In genomic region chr16:18407912-18408311, GRCm38 (mm10) we compare ENCODE assay signal across 12 mouse cellular contexts. TPM values are rescaled to one million over a fixed set of nuclear protein-coding genes. Genes with fewer than 3 reads are reported as not detected.
DNase-seq lines count a peak whose midpoint lies in the region; ATAC-seq and TF ChIP-seq lines count a peak whose summit lies in the region.
"Had no signal": no experiment of that assay in that cellular context is flagged by ENCODE, and none has a peak within 500 bp of the region (broad histone marks: within the 10 kb centered on the region; RNA-seq: fewer than 3 reads in every experiment).

No protein-coding gene starts in this region.

- H3K4me2 ChIP-seq in embryonic facial prominence, embryonic 14.5 days (ENCODE audit: low read depth, low read length) = no peak overlapping the region
- H3K4me2 ChIP-seq in heart, embryonic 11.5 days = no peak overlapping the region
- H3K4me2 ChIP-seq in midbrain, embryonic 14.5 days (ENCODE audit: low read length) = no peak overlapping the region
- H3K4me2 ChIP-seq: embryonic facial prominence, embryonic 13.5 days had no signal

- no peak overlapping the region for H3K9ac ChIP-seq in embryonic facial prominence, embryonic 14.5 days (ENCODE audit: low read depth, low read length)
- no peak overlapping the region for H3K9ac ChIP-seq in heart, embryonic 11.5 days (ENCODE audit: low read depth, low read length)
- H3K9ac ChIP-seq in midbrain, embryonic 14.5 days (replicated peaks; ENCODE audit: low read length) = no peak overlapping the region
- H3K9ac ChIP-seq: embryonic facial prominence, embryonic 13.5 days had no signal

- no peak for ATAC-seq in embryonic facial prominence, embryonic 14.5 days (ENCODE audit: low read depth)
- no peak for ATAC-seq in heart, embryonic 11.5 days (replicated peaks; ENCODE audit: insufficient number of reproducible peaks, low FRiP score, low TSS enrichment)
- ATAC-seq in midbrain, embryonic 14.5 days (ENCODE audit: low FRiP score, low TSS enrichment) = no peak
- no peak for ATAC-seq in granulocyte monocyte progenitor cell, adult 5-6 weeks (replicated peaks; ENCODE audit: poor library complexity, severe bottlenecking)

- H3K36me3 ChIP-seq in embryonic facial prominence, embryonic 14.5 days (ENCODE audit: control insufficient read depth, insufficient read depth, low read length) = peaks cover 66% of the 10 kb centered on the region
- peaks cover 87% of the 10 kb centered on the region for H3K36me3 ChIP-seq in embryonic facial prominence, embryonic 10.5 days (replicated peaks)
- H3K36me3 ChIP-seq in heart, embryonic 11.5 days (ENCODE audit: control insufficient read depth, insufficient read depth, low read length) = peaks cover 29% of the 10 kb centered on the region
- H3K36me3 ChIP-seq in midbrain, embryonic 14.5 days (ENCODE audit: control insufficient read depth, insufficient read depth, low read length) = peaks cover 78% of the 10 kb centered on the region

- H3K4me1 ChIP-seq in embryonic facial prominence, embryonic 14.5 days (ENCODE audit: control insufficient read depth, insufficient read depth, low read length) = no peaks in the 10 kb centered on the region
- H3K4me1 ChIP-seq in embryonic facial prominence, embryonic 10.5 days = peaks cover 27% of the 10 kb centered on the region
- H3K4me1 ChIP-seq in lung, adult 2 months (ENCODE audit: control insufficient read depth, insufficient read depth, low read length) = peaks cover 9% of the 10 kb centered on the region
- peaks cover 12% of the 10 kb centered on the region; the same call in 1 of the 2 replicates for H3K4me1 ChIP-seq in heart, embryonic 11.5 days (ENCODE audit: control insufficient read depth, insufficient read depth, low read length)
- H3K4me1 ChIP-seq in midbrain, embryonic 14.5 days (ENCODE audit: control insufficient read depth, insufficient read depth, low read length) = peaks cover 10% of the 10 kb centered on the region; the same call in 1 of the 2 replicates

- DNase-seq in embryonic facial prominence, embryonic 14.5 days (ENCODE audit: low spot score) = peak; percentile 35
- no peak for DNase-seq in embryonic facial prominence, embryonic 10.5 days (ENCODE audit: low spot score)
- no peak for DNase-seq in lung, adult 2 months
- DNase-seq in lung, postnatal 25 days (ENCODE audit: low spot score) = no peak
- no peak for DNase-seq in midbrain, embryonic 14.5 days
- DNase-seq in thymus, postnatal 25 days = no peak
- DNase-seq: gastrocnemius, postnatal 25 days; kidney, postnatal 14 days; retina, postnatal 1 day had no signal

- H3K27ac ChIP-seq in embryonic facial prominence, embryonic 14.5 days (replicated peaks; ENCODE audit: low read depth, low read length) = no peak overlapping the region
- H3K27ac ChIP-seq in embryonic facial prominence, embryonic 10.5 days (replicated peaks) = no peak overlapping the region
- H3K27ac ChIP-seq in heart, embryonic 11.5 days (ENCODE audit: low read depth, low read length) = peak overlapping the region; percentile 13; the same call in 1 of the 2 replicates
- H3K27ac ChIP-seq in midbrain, embryonic 14.5 days (replicated peaks; ENCODE audit: low read depth, low read length) = 0 out of 2 replicates have a peak overlapping the region, but pooled peaks have one; percentile 41
- H3K27ac ChIP-seq: embryonic facial prominence, embryonic 13.5 days had no signal

- TF ChIP-seq POLR2A in lung, adult 2 months (IDR thresholded peaks at IDR 0.05; ENCODE audit: borderline replicate concordance, extremely low read depth, low read depth, low read length) = peak; percentile 27; the same call in 1 of the 2 replicates

- no peak for TF ChIP-seq CTCF in lung, adult 2 months (IDR thresholded peaks at IDR 0.05; ENCODE audit: insufficient read depth, low read length)

- WGBS in embryonic facial prominence, embryonic 14.5 days = 69% methylated on average over 7 of the region's 7 CpGs
- 78% methylated on average over 7 of the region's 7 CpGs for WGBS in embryonic facial prominence, embryonic 10.5 days
- WGBS in lung, adult 2 months = 35% methylated on average over 7 of the region's 7 CpGs
- 59% methylated on average over 7 of the region's 7 CpGs for WGBS in heart, embryonic 11.5 days (ENCODE audit: insufficient replicate concordance)
- WGBS in midbrain, embryonic 14.5 days = 79% methylated on average over 7 of the region's 7 CpGs

- H3K9me3 ChIP-seq in embryonic facial prominence, embryonic 14.5 days (ENCODE audit: control insufficient read depth, low read length) = no peaks in the 10 kb centered on the region
- H3K9me3 ChIP-seq in embryonic facial prominence, embryonic 10.5 days = no peaks in the 10 kb centered on the region
- H3K9me3 ChIP-seq in heart, embryonic 11.5 days (replicated peaks; ENCODE audit: control insufficient read depth, low read length) = no peaks in the 10 kb centered on the region
- H3K9me3 ChIP-seq in midbrain, embryonic 14.5 days (ENCODE audit: control insufficient read depth, low read length) = no peaks in the 10 kb centered on the region
- H3K9me3 ChIP-seq: embryonic facial prominence, embryonic 13.5 days had no signal

- no peak overlapping the region for H3K4me3 ChIP-seq in embryonic facial prominence, embryonic 14.5 days (ENCODE audit: low read depth, low read length)
- H3K4me3 ChIP-seq in embryonic facial prominence, embryonic 10.5 days = no peak overlapping the region
- no peak overlapping the region for H3K4me3 ChIP-seq in lung, adult 2 months (replicated peaks; ENCODE audit: extremely low read depth, low read depth, low read length)
- H3K4me3 ChIP-seq in heart, embryonic 11.5 days (ENCODE audit: low read depth, low read length) = no peak overlapping the region
- no peak overlapping the region for H3K4me3 ChIP-seq in midbrain, embryonic 14.5 days (replicated peaks; ENCODE audit: low read depth, low read length)
- H3K4me3 ChIP-seq: embryonic facial prominence, embryonic 13.5 days had no signal

- no peaks in the 10 kb centered on the region for H3K27me3 ChIP-seq in embryonic facial prominence, embryonic 14.5 days (replicated peaks; ENCODE audit: control insufficient read depth, insufficient read depth, low read length)
- no peaks in the 10 kb centered on the region for H3K27me3 ChIP-seq in embryonic facial prominence, embryonic 10.5 days (replicated peaks; ENCODE audit: low read depth, poor library complexity, severe bottlenecking)
- H3K27me3 ChIP-seq in heart, embryonic 11.5 days (ENCODE audit: control insufficient read depth, insufficient read depth, low read length) = no peaks in the 10 kb centered on the region
- H3K27me3 ChIP-seq in midbrain, embryonic 14.5 days (ENCODE audit: control insufficient read depth, insufficient read depth, low read length) = no peaks in the 10 kb centered on the region
- H3K27me3 ChIP-seq: embryonic facial prominence, embryonic 13.5 days had no signal

RNA-seq across cellular contexts. Expression of gene Txnrd2, which starts 18.3 kb away (rescaled TPM):
- 14.7 TPM in 2 replicates for polyA plus RNA-seq in embryonic facial prominence, embryonic 14.5 days (2014; fragmentation: Nextera tagmentation; extraction: Ambion mirVana)
- polyA plus RNA-seq in embryonic facial prominence, embryonic 10.5 days (2016; fragmentation: Nextera tagmentation; extraction: Ambion mirVana) = 27.9 and 32.3 TPM in 2 replicates
- polyA plus RNA-seq in lung, adult 2 months (2012; rRNA removed) = 11.7 and 19.4 TPM in 2 replicates
- polyA plus RNA-seq in heart, embryonic 11.5 days (2014; fragmentation: Nextera tagmentation; extraction: Ambion mirVana) = 32.6 and 32.8 TPM in 2 replicates
- 24.9 and 28.7 TPM in 2 replicates for polyA plus RNA-seq in midbrain, embryonic 14.5 days (2014; fragmentation: Nextera tagmentation; extraction: Ambion mirVana)
- total RNA-seq in granulocyte monocyte progenitor cell, adult 5-6 weeks (2014; fragmentation: Nextera tagmentation) = 13.1 and 28.8 TPM in 2 replicates
- 8.8 and 9.7 TPM in 2 replicates for total RNA-seq in granulocyte monocyte progenitor cell, adult 5-6 weeks (2017)

RNA-seq across cellular contexts. Expression of gene Comt, which starts 18.7 kb away (rescaled TPM):
- 85.4 and 86.4 TPM in 2 replicates for polyA plus RNA-seq in embryonic facial prominence, embryonic 14.5 days (2014; fragmentation: Nextera tagmentation; extraction: Ambion mirVana)
- polyA plus RNA-seq in embryonic facial prominence, embryonic 10.5 days (2016; fragmentation: Nextera tagmentation; extraction: Ambion mirVana) = 56.2 and 58.4 TPM in 2 replicates
- polyA plus RNA-seq in lung, adult 2 months (2012; rRNA removed) = 159 and 171 TPM in 2 replicates
- polyA plus RNA-seq in heart, embryonic 11.5 days (2014; fragmentation: Nextera tagmentation; extraction: Ambion mirVana) = 90.1 and 96.5 TPM in 2 replicates
- 79.9 and 81.3 TPM in 2 replicates for polyA plus RNA-seq in midbrain, embryonic 14.5 days (2014; fragmentation: Nextera tagmentation; extraction: Ambion mirVana)
- 40.4 and 48.4 TPM in 2 replicates for total RNA-seq in granulocyte monocyte progenitor cell, adult 5-6 weeks (2014; fragmentation: Nextera tagmentation)
- total RNA-seq in granulocyte monocyte progenitor cell, adult 5-6 weeks (2017) = 34.1 and 34.6 TPM in 2 replicates

RNA-seq across cellular contexts. Expression of gene Arvcf, which starts 59.9 kb away (rescaled TPM):
- 23.0 and 23.5 TPM in 2 replicates for polyA plus RNA-seq in embryonic facial prominence, embryonic 14.5 days (2014; fragmentation: Nextera tagmentation; extraction: Ambion mirVana)
- 65.8 and 71.2 TPM in 2 replicates for polyA plus RNA-seq in embryonic facial prominence, embryonic 10.5 days (2016; fragmentation: Nextera tagmentation; extraction: Ambion mirVana)
- polyA plus RNA-seq in lung, adult 2 months (2012; rRNA removed) = 49.9 and 53.7 TPM in 2 replicates
- polyA plus RNA-seq in heart, embryonic 11.5 days (2014; fragmentation: Nextera tagmentation; extraction: Ambion mirVana) = 19.5 and 23.4 TPM in 2 replicates
- 70.2 and 70.4 TPM in 2 replicates for polyA plus RNA-seq in midbrain, embryonic 14.5 days (2014; fragmentation: Nextera tagmentation; extraction: Ambion mirVana)
- 1.8 and 1.9 TPM in 2 replicates for total RNA-seq in granulocyte monocyte progenitor cell, adult 5-6 weeks (2014; fragmentation: Nextera tagmentation)
- total RNA-seq in granulocyte monocyte progenitor cell, adult 5-6 weeks (2017) = 0.21 and 2.8 TPM in 2 replicates

Comparison
In these comparisons a context has a peak if more than half of its experiments do, and no peak if none do; other contexts are left out.
1. H3K27ac ChIP-seq: peak in heart, embryonic 11.5 days (single experiment) and midbrain, embryonic 14.5 days (single experiment); none in embryonic facial prominence, embryonic 14.5 days (single experiment) and embryonic facial prominence, embryonic 10.5 days (single experiment).